Mouse (Mus musculus): ENCODE results near the gene Rgs8.

Rgs8 gene

GRCm38 (mm10) chr1:153708626-153709025 is 55.8 kb downstream of the Rgs8 start:
- DNase-seq, result no peak

GRCm38 (mm10) chr1:153709451-153709850 is 56.6 kb downstream of the Rgs8 start:
- no peak for DNase-seq

GRCm38 (mm10) chr1:153711544-153712262 is 58.9 kb downstream of the Rgs8 start:
- no peak for DNase-seq

DNA sequence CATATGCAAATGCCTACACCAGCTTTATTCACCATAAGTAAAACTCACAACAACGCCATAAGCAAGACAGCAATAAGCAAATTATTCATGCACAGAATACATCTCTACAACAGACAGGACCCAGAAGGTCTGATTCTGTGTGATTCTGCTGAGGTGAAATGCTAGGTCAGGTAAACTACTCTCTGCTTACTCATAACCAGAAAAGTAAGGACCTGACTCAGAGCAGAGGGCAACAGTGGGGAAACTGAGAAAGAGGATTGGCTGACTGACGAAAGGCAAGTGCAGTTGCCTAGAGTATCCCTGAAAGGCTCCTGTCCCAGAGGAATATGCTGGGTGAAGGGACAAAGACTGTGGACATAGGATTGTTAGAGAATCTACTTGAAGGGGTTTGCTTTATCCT is 59.8 kb downstream of the Rgs8 start:
- DNase-seq, result no peak

DNA sequence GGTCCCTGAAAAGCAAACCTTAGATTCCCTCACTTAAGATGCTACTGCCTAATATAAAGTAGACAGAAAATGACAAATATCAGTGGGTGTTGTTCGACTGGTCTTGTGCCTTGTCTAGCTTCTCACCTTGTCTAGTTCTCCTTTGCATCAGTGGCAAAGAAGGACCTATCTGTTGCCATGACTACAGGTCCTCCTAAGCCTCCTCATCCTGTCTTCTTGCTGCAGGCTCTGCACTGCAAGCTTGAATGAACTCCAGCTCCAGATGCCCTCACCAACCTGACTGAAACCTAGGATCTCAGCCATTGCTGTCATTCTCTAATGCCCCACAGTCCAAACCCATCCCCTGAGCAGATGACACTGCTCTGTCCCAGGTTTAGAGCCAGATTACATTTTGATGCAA is 65.2 kb downstream of the Rgs8 start:
- DNase-seq, result no peak

DNA sequence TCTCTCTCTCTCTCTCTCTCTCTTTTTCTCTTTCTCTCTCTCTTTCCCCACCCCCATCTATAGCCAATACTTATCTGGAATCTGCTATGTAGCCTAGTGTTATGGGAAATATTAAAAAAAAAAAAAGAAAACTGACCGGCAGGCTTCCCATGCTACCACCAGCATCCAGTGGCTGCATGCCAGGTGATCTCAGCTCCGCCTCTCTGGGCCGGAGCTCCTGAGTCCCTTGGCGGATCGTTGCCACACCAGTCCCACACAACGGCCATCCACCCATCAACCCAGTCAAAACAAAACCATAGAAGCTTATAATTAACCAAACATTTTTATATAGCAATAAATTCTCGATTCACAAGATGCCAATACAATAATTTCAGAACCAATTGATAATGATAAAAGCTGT is 68.1 kb downstream of the Rgs8 start:
- no peak for DNase-seq

DNA sequence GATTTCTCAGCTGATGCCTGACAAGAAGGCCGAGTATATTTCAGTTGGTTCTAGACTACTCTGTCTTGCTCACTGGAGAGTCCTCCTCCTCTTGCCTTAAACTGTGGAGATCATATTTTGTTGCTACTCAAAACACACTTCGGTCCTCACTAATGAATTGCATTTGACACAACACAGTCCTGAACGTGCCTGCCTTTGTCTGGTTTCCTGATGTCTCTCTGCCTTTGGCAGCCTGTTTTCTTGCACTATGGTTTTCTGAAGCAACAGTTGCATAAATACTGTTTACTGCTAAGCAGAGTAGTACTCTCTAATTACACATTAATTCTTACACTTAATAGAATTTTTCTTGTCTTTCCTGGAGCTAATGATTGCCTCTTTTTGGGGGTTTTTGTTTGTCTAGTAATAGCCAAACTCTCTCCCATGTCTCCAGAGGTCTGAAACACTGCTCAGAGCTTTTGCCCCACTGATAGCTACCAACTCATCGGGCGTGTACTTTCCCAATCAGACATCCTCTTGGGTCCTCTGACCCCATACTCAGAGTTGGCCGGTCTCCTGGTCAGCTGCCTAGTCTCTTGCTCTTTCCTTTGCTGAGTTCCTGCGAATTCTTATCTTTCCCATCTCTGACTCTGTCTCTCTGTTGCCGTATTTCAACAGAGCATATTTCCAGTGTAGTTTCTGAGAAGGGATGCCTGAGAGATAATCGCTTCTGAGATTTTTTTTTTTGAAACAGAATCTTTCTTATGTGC is 68.9 kb downstream of the Rgs8 start:
- no peak for DNase-seq

DNA sequence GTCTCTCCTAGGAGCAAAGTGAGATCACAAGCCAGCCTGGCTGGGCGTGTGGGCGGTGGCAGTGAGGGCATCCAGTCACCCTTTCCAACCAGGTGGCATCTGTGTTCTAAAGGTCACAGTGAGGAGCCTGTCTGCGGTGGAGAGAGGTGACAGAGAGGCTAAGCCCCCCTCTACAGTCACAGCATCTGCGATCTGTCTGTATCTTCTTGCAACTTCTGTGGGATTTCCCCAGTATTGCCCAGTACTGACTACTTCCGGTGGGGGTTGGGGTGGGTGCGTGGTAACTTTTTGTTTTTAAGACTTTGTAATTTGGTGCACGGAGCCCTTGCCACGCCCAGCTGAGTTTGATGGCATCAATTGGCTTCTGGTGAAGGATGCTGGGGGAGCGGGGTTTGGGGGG is 70.6 kb downstream of the Rgs8 start:
- DNase-seq, result no peak

DNA sequence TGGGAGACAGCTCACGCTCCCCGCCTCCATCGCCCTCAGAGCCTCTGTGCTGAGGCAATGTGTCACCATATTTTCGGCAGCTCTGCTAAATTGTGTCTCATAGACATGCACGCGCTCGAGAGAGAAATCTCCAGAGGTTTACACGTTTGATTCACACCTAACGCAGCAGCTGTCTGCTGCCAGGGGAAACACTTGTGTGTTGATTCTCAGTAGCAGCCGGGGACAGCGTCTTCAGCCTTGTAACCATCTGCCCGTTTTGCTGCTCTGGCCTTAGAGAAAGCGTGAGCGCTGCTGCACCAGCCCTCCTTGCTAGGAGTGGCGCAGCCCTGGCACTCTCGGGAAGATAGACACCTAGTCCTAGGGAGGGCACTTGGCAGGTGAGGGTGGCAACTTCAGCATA is 73.8 kb downstream of the Rgs8 start:
- DNase-seq, result no peak

DNA sequence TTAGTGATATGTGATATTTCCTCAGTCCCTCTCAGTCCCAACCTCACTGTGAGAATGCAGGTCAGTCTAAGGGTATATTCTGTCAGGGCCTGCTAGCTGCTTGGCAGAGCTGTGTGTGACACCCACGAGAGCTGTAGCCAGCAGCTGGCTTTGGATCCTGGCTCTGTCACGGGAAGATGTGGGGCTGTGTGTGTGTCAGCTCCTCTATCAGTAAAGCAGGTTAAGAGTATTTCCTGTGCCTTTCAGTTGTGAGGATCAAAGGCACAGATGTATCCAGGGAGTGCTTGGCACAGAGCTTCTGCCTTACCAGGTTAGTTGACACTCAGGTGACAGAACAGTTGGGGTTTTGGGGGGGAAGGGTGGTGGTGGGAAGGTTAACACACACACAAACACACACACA is 77.0 kb downstream of the Rgs8 start:
- DNase-seq, result no peak

- no peak for DNase-seq
These were observed 77.8 kb downstream of the Rgs8 start for GRCm38 (mm10) chr1:153730671-153731070.

DNA sequence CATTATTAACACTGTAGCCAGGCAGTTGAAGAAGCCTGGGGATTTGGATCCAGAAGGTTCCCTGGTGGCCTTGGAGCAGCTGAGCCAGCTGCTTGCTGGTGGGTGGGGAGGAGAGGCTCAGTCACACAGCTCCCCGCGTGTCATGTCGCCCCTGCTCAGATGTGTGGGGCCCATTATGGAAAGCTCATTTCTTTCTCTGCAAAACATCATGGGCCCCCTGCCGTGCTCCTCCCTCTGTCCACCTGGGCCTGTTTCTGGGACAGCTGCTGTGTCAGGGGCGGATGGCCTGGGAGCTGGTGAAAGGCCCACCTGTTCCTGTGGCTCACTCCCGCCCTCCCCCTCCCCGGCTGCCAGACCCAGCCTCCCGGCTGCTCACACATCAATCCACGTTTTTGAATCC is 80.4 kb downstream of the Rgs8 start:
- peak; percentile 21 for DNase-seq

- DNase-seq, result no peak
These were observed 82.0 kb downstream of the Rgs8 start for GRCm38 (mm10) chr1:153734866-153735265.

- DNase-seq, result no peak
These were observed 83.3 kb downstream of the Rgs8 start for GRCm38 (mm10) chr1:153736096-153736495.

GRCm38 (mm10) chr1:153737101-153738085 is 84.6 kb downstream of the Rgs8 start:
- no peak for DNase-seq

DNA sequence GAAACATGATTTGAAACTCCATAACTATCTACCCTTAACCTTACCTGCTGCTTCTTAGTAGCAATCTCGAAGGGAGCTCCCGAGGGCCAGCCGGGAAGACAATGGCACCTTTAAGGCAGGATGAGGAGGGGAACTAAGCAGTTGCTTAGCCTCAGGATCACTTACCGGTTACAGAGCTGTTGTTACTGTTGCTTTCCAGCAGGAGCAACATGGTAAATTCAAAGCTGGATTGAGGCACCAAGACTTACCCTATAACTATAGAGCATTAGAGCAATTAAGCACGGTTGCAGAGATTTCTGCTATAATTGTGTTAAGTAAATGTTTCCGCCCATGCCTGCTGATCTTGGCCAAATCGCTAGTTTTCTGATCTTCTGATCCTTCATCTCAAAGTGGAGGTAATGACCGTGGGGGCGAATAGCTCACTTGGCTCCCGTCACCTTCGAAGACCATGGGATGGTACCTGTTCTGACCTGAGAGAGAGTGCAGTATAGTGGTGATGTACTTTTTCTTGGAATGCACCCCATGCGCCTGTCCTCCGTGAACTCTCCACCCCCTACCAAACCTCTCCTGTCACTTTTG is 86.7 kb downstream of the Rgs8 start:
- no peak for DNase-seq

GRCm38 (mm10) chr1:153740145-153740544 is 87.3 kb downstream of the Rgs8 start, which contains the start of gene Rgs16:
TSS of gene Rgs16 (plus strand) at chr1:153740349.
- DNase-seq, result peak; percentile 48

GRCm38 (mm10) chr1:153740775-153741400 is 88.1 kb downstream of the Rgs8 start:
- no peak for DNase-seq

- no peak for DNase-seq
These were observed 88.9 kb downstream of the Rgs8 start for GRCm38 (mm10) chr1:153741551-153742316.

DNA sequence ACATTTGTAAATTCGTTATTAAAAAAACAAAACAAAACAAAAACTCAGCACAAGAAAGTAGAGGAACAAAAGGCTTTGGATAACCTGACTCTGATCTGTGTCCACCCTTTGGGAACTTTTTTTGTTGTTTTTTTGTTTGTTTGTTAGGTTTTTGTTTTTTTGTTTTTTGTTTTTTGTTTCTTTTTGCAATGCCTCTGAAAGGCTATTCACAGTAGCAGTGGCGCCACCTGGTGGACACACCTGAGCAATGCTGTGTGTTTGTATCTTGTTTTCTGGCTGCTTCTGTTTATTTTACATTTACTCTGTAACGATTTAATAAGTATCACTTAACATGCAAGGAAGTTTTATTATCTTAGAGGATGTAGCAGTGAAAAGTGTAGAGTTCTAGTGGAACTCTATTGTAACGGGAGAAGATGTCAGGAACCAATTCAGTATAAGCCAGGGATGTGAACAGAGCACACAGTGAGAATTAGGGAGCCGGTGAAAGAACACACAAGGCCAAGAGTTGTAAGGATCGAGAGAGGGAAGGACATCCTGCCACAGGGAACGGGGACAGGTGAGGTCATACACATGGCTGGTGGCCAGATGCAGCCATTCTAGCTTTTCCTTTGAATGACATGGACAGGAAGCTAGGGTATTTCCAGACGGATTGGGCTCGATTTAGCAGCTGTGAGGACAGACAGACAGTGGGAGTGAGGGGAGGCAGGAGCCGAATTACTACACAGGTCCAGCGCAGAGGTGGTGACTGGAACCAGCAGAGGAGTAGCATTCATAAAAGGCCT is 89.7 kb downstream of the Rgs8 start:
- DNase-seq, result peak; percentile 59

Measured in layer of hippocampus, adult 9-11 months (tissue).